Mouse (Mus musculus): ENCODE measurements around the gene Med13l. TPM values are rescaled to one million over a fixed set of nuclear protein-coding genes. Genes with fewer than 3 reads are reported as not detected.

Gene Med13l
- total and polyA plus RNA-seq, 3 experiments, result 2.0 to 11.0 (median 10.1) TPM

DNA sequence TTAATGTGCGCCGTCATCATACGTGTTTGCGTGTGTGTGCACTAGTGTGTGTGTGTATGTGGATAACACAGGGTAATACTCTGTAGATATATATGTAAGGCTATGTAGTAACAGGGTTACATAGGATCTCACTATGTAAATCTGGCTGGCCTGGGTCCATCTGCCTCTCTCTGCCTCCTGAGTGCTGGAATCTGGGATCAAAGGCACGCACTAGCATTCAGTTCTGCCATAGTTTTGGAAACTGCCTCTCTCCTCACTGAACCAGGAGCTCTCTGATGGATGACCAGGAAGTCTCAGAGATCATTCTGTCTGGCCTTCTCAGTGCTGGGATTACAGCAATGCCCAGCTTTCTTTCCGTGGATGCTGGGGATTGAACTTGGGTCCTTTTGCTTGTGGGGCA lies 44.4 kb upstream of the Med13l start:
- TF ChIP-seq ETS1 (conservative IDR thresholded peaks at IDR 0.05; ENCODE audit: low read depth, low read length), result no peak
- TF ChIP-seq EP300 (IDR thresholded peaks at IDR 0.05; ENCODE audit: low read length), result no peak
- no peak for TF ChIP-seq JUN (IDR thresholded peaks at IDR 0.05; ENCODE audit: insufficient read depth, low read depth, low read length)
- no peak for TF ChIP-seq RCOR1 (conservative IDR thresholded peaks at IDR 0.05; ENCODE audit: low read depth, low read length)
- TF ChIP-seq ZC3H11A (IDR thresholded peaks at IDR 0.05; ENCODE audit: low read depth, low read length), result no peak
- TF ChIP-seq ELF1 (IDR thresholded peaks at IDR 0.05; ENCODE audit: low read depth, low read length), result no peak
- no peak overlapping the region for H3K4me3 ChIP-seq (replicated peaks in 1 of 3; ENCODE audit: low read depth in 2 of 3, low read length in 2 of 3, poor library complexity in 1 of 3)
- in situ Hi-C loops (cut with MboI; ENCODE audit: low pct_ligation_motif_present, low pct_unique_long_range_greater_than_20kb, low sequenced_read_pairs), result no loop called here
- no peaks in the 10 kb centered on the region for H3K79me2 ChIP-seq (replicated peaks; ENCODE audit: control insufficient read depth, extremely low read depth, insufficient read depth, poor library complexity, severe bottlenecking)
- H3K4me2 ChIP-seq (ENCODE audit: insufficient read depth, low read depth, poor library complexity, severe bottlenecking), result no peak overlapping the region
- H3K36me3 ChIP-seq (replicated peaks in 1 of 2; ENCODE audit: control insufficient read depth in 1 of 2, insufficient read depth in 1 of 2, low read length in 1 of 2), result no peaks in the 10 kb centered on the region
- H3K27me3 ChIP-seq (replicated peaks), result no peaks in the 10 kb centered on the region
- dilution Hi-C loops (cut with MboI; ENCODE audit: extremely low pct_ligation_motif_present, extremely low pct_unique_long_range_greater_than_20kb, low sequenced_read_pairs), result no loop called here
- no peak for DNase-seq (ENCODE audit: extremely low read depth)
- H3K9ac ChIP-seq (ENCODE audit: insufficient read depth, low read depth), result no peak overlapping the region
- H3K9me3 ChIP-seq (replicated peaks; ENCODE audit: low read length), result no peaks in the 10 kb centered on the region
- peaks cover 6 to 37% of the 10 kb centered on the region in 2 experiments for H3K4me1 ChIP-seq (ENCODE audit: control insufficient read depth in 1 of 2, insufficient read depth in 2 of 2)
- no peak overlapping the region for H3K27ac ChIP-seq (ENCODE audit: insufficient read depth, low read depth)

DNA sequence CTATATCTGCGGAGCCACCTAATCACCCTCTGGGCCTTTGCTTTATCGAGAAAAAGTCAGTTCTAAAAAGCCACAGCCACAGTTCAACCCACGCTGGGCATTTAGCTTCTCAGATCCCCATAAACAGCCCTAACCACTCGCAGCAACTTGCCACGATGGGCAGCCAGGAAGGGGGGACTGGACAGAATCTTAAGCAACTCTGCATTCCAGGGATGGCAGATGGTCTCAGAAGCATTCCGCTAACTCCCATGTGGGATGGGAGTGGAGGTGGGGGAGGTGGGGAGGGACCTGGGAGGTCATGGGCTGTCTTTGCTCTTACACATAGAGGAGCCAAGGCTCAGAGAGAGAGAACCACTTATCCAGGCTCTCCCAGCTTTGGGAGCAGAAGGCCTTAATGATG lies 44.0 kb upstream of the Med13l start:
- TF ChIP-seq JUN (IDR thresholded peaks at IDR 0.05; ENCODE audit: insufficient read depth, low read depth, low read length), result no peak
- no peak for TF ChIP-seq MXI1 (IDR thresholded peaks at IDR 0.05; ENCODE audit: low read depth, low read length)
- TF ChIP-seq ETS1 (conservative IDR thresholded peaks at IDR 0.05; ENCODE audit: low read depth, low read length), result no peak
- no peak for TF ChIP-seq SIN3A (IDR thresholded peaks at IDR 0.05; ENCODE audit: low read length)
- TF ChIP-seq TBP (conservative IDR thresholded peaks at IDR 0.05; ENCODE audit: low read depth, low read length), result no peak
- TF ChIP-seq PAX5 (IDR thresholded peaks at IDR 0.05; ENCODE audit: low read length), result no peak
- TF ChIP-seq ELF1 (IDR thresholded peaks at IDR 0.05; ENCODE audit: low read depth, low read length), result no peak
- TF ChIP-seq MAX (IDR thresholded peaks at IDR 0.05; ENCODE audit: low read length), result no peak
- TF ChIP-seq TCF12 (IDR thresholded peaks at IDR 0.05; ENCODE audit: low read depth, low read length), result no peak
- TF ChIP-seq CHD1 (IDR thresholded peaks at IDR 0.05; ENCODE audit: low read depth, low read length), result no peak
- peaks cover 6 to 33% of the 10 kb centered on the region in 2 experiments for H3K4me1 ChIP-seq (ENCODE audit: control insufficient read depth in 1 of 2, insufficient read depth in 2 of 2)
- no peak overlapping the region for H3K4me3 ChIP-seq (replicated peaks in 1 of 3; ENCODE audit: low read depth in 2 of 3, low read length in 2 of 3, poor library complexity in 1 of 3)
- no peak overlapping the region for H3K9ac ChIP-seq (ENCODE audit: insufficient read depth, low read depth)
- H3K27ac ChIP-seq (ENCODE audit: insufficient read depth, low read depth), result no peak overlapping the region
- no peaks in the 10 kb centered on the region for H3K36me3 ChIP-seq (replicated peaks in 1 of 2; ENCODE audit: control insufficient read depth in 1 of 2, insufficient read depth in 1 of 2, low read length in 1 of 2)
- H3K4me2 ChIP-seq (ENCODE audit: insufficient read depth, low read depth, poor library complexity, severe bottlenecking), result no peak overlapping the region
- in situ Hi-C loops (cut with MboI; ENCODE audit: low pct_ligation_motif_present, low pct_unique_long_range_greater_than_20kb, low sequenced_read_pairs), result no loop called here
- DNase-seq (ENCODE audit: extremely low read depth), result no peak
- H3K27me3 ChIP-seq (replicated peaks), result no peaks in the 10 kb centered on the region
- H3K9me3 ChIP-seq (replicated peaks; ENCODE audit: low read length), result no peaks in the 10 kb centered on the region
- no peaks in the 10 kb centered on the region for H3K79me2 ChIP-seq (replicated peaks; ENCODE audit: control insufficient read depth, extremely low read depth, insufficient read depth, poor library complexity, severe bottlenecking)
- dilution Hi-C loops (cut with MboI; ENCODE audit: extremely low pct_ligation_motif_present, extremely low pct_unique_long_range_greater_than_20kb, low sequenced_read_pairs), result no loop called here

DNA sequence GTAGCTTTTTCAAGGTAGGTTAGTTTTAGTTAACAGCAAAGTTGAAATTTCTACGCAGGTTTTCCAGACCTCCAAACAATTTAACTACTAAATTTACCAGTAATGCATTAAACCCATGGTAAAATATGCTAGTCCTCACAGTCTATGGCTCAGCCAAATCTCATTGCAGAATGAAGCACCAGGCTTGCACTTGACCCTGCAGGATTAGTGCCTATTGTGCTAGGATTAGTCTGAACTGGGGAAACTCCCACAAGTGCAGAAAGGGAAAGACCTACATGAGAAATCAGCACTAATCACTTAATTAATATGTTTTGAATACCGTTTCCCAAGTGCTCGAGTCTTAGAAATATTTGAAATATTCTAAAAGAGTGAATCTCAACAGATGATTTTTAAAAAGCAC lies 40.0 kb upstream of the Med13l start:
- Histone ChIP-seq H3K9me3 (replicated peaks; ENCODE audit: low read length) (no peaks in the 10 kb centered on the region), H3K4me3 (replicated peaks in 1 of 3; ENCODE audit: low read depth in 2 of 3, low read length in 2 of 3, poor library complexity in 1 of 3) (no peak overlapping the region), H3K79me2 (replicated peaks; ENCODE audit: control insufficient read depth, extremely low read depth, insufficient read depth, poor library complexity, severe bottlenecking) (no peaks in the 10 kb centered on the region), H3K36me3 (replicated peaks in 1 of 2; ENCODE audit: control insufficient read depth in 1 of 2, insufficient read depth in 1 of 2, low read length in 1 of 2) (no peaks in the 10 kb centered on the region), H3K9ac (ENCODE audit: insufficient read depth, low read depth) (no peak overlapping the region), H3K4me2 (ENCODE audit: insufficient read depth, low read depth, poor library complexity, severe bottlenecking) (no peak overlapping the region), H3K27me3 (replicated peaks) (no peaks in the 10 kb centered on the region), H3K4me1 (ENCODE audit: control insufficient read depth in 1 of 2, insufficient read depth in 2 of 2) (peaks cover under 1 to 6% of the 10 kb centered on the region in 2 experiments; a peak in 2 of 4 replicates), H3K27ac (ENCODE audit: insufficient read depth, low read depth) (no peak overlapping the region)
- in situ Hi-C loops (cut with MboI; ENCODE audit: low pct_ligation_motif_present, low pct_unique_long_range_greater_than_20kb, low sequenced_read_pairs) (no loop called here), dilution Hi-C loops (cut with MboI; ENCODE audit: extremely low pct_ligation_motif_present, extremely low pct_unique_long_range_greater_than_20kb, low sequenced_read_pairs) (no loop called here)
- DNase-seq (ENCODE audit: extremely low read depth), result no peak
- no peak for TF ChIP-seq JUND (conservative IDR thresholded peaks at IDR 0.05; ENCODE audit: low read depth, low read length)
- TF ChIP-seq JUN (IDR thresholded peaks at IDR 0.05; ENCODE audit: insufficient read depth, low read depth, low read length), result no peak
- TF ChIP-seq TCF12 (IDR thresholded peaks at IDR 0.05; ENCODE audit: low read depth, low read length), result no peak
- no peak for TF ChIP-seq ZMIZ1 (IDR thresholded peaks at IDR 0.05; ENCODE audit: low read depth, low read length)
- no peak for TF ChIP-seq MAX (IDR thresholded peaks at IDR 0.05; ENCODE audit: low read length)
- TF ChIP-seq CTCF (conservative IDR thresholded peaks at IDR 0.05 in 1 of 2, IDR thresholded peaks at IDR 0.05 in 1 of 2; ENCODE audit: low read depth in 2 of 2, low read length in 2 of 2), result no peak
